Mouse (Mus musculus): ENCODE measurements around the gene Apbb2.
A peak's percentile ranks its signal among the peaks of the same experiment; 100 is the strongest.

The Apbb2 gene

DNA sequence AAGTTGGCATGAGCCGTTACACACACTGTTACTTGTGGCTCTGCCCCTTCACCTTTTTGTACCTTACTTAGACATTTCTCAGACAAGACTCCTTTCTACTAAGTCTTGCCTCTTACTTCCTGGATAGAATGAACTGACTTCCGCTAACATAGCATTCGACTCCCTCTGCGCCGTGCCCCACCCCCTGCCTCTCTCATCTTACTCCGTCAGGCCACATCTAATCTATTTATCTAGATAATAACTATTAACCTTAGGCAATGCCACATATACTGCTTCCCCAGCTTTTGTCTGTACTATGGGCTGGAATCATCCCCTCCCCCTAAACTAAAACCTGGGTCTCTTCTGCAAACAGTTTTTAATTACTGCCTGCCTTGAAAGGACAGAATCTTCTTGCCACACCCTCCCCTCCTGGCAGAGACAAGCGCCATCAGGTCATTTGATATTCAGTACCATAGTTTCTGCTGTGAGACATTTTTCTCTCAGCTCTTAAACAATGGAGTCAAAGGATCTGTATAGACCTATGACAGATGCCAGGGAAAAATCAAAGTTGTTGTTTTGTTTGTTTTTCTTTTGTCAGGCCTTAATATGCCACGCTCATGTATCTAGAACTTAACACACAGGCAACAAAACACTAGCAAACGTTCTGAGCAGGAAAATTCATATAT, 203.4 kb downstream of the Apbb2 start:
- no peak for DNase-seq (ENCODE audit: low read depth)

DNA sequence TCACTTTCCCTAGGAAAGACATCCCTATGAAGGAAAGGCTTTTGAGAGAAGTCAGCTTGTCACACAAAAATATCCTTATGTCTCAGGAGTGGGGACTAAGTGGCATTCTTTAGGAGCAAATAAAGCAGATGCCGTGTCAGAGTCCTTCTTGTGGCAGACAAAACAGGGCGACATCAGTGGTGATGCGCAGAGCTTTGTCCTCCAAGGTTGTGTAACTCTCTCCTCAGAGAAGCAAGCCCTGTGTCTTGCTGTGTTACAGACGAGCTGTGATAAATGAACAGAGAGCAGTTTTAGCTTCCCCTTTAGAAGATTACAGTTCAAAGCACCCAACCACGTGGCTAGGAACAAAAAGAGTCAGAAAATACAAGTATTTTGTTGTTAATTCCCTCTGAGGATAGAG, 205.2 kb downstream of the Apbb2 start:
- DNase-seq (ENCODE audit: low read depth), result no peak

DNA sequence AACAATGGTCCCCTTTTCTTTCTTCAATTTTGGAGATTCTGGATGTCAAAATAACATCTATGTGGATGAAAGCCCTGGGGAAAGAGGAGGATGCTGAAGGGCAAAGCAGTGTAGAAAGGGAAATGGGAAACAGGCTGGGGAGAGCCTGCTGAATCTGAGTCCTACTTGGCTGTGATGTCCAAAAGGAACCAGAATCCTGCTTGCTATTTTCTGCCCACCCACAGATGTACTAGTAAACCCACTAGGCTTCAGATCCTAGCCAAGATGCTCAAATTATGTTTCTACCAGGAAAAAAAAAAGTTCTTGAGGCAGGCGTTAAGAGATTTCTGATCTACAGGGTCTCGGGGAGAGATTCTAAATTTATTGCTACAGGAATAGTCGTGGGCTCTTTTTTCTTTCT, 205.8 kb downstream of the Apbb2 start:
- no peak for DNase-seq (ENCODE audit: low read depth)

DNA sequence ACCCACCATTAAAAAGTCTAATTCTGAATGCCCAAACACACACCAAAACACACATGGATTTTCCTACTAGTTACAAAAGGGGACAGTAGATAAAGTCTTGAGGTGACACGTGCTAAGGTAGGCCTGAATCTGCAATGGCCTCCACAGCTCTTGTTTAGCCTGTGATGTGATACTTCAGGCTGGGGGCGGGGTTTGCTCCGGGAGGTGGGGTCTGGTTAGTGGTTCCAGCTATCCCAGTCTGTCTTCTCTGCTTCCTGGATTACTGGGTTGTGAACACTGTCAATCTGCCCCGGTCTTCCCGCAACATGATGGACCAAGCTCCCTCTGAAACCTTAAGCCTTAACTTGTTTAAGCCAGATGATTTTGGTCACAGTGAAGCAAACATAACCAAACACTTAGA, 210.0 kb downstream of the Apbb2 start:
- DNase-seq (ENCODE audit: low read depth), result no peak

DNA sequence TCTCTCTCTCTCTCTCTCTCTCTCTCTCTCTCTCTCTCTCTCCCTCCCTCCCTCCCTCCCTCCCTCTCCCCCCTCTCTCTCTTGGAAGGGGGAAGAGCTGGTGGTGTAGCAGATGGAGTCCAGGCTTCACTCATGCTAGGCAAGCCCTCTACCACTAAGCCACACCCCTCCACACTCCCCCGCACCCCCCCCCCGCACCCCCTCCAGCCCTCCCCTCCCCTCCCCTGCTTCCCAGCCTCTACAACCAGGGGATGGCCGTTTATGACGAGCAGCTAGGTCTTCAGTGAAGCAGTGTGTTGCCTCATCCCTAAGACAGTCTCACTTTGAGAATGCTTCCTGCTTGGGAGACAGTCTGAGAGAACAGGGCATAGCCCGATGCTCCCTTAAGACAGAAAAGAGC, 210.6 kb downstream of the Apbb2 start:
- DNase-seq (ENCODE audit: low read depth), result no peak

DNA sequence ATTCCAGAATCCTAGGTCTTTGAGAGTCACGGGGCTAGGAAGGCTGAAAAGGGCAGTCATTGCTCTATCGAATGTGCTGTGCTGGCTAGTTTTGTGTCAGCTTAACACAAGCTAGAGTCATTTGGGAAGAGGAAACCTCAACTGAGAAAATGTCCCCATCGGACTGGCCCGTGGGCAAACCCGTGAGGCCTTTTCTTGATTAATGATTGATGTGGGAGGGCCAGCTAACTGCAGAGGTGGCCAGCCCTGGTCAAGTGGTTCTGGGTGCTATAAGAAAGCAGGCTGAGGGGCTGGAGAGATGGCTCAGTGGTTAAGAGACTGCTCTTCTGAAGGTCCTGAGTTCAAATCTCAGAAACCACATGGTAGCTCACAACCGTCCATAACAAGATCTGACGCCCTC, 212.2 kb downstream of the Apbb2 start:
- no peak for DNase-seq (ENCODE audit: low read depth)

DNA sequence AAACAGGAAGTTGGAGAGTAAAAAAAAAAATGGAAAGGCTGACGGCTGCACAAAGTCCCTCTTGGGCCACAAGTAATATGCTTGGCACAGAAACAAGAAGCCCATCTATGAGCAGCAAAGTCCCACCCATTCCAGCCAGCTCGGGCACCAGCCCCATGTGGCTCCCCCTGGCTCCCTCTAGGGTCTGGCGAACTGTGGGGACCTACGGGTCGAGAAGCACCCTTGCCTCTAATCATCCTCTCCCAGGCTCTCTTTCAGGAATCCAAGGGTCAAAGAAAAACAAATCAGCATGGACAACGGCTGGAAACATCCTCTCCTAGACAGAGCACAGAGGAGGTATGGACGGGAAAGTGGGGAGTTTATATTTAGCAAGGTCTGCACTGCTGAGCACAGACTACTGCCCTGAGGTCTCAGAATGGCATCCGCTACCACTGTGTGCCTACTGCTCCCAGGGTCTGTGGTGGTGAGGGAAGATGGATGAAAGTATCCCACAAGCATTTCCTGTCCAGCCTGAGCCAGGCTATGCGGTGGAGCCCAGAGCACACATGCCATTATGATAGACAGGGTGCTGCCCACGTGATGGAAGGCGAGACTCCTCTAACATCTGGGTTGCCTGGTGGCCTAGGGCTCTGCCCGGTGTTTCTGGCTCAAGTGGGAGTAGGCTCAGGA, 212.7 kb downstream of the Apbb2 start:
- DNase-seq (ENCODE audit: low read depth), result no peak

DNA sequence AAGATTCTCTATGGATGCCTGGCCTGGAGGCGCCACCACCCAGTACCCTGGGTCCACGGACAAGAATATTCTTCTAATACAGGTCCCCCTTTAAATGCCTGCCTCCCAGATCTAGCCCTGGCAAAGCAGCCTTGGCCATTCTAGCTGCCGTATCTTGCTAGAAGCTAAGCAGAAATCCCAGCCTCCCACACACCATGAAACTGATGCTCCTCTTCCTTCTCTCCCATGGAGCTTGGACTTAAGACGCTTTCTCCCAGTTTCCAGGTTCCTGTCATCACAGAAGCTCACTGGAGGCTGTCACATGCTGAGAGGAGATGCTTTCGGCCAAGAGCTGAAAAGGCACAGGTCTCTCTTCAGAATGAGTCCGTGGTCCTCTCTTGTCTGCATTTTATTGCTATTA, 213.3 kb downstream of the Apbb2 start:
- DNase-seq (ENCODE audit: low read depth), result no peak

DNA sequence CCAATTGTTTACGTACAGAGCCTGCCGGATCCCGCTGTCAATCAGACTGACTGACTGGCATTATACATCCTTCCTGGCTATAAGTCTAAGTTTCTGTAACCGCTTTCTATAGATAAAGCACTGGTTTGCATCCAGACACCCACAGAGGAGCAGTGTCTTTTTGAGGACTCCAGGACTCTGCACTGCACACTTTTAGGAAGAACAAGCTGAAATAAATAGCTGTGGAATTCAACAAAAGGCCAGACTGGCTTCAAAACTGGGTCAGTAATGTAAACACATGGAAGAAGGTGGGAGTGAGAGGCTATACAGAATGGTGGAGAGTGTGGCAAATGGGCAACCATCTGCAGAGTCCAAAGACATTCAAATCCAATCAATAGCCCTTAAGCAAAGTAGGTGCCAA, 218.0 kb downstream of the Apbb2 start:
- no peak for DNase-seq (ENCODE audit: low read depth)

DNA sequence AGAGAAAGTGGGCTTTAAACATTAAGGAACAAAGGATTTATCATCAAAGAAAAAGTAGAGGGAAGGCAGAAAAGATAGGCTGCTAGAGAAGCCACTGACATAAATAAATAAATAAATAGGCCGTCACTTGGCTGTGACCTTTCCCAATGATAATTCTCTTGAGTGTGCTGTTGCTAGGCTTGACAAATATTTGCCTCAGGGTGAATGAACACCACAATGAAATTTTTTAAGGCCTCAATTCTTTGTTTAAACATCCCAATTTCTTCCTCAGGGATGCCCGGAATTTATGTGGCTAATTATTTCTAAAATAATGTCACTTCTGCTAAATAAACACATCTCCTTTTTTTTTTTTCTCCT, 219.3 kb downstream of the Apbb2 start:
- DNase-seq (ENCODE audit: low read depth), result no peak

DNA sequence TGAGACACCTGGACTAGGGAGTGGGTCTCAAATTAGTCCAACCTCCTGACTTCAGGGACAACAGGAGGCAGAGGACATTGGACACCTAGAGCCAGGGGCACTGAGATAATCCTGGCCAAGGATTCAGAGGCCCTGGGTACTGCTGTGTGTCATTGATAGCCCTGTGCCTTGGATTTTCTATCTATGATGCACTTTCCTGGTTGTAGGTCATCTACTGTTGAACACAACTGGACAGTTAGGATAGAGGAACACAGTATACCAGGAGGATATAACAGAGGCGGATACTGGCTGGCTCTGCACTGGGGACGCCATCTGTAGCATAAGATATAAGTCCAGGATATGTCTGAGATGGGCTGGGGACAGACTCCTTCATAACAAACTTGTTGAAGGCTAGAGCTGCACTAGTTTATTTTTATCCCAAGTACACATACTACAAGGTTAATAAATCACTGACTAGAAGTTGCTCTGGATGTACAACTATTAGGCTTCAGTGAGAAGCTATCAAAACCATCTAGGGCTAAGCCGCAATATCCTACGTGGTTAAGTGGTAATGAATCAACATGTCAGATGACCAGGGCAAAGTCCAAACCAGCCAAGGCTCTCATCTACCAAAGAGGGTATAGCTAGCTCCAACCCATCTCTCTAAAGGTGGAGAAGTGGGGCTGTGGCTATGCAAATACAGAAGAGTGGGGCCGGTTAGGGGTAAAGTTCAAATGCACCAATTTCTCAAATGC, 219.9 kb downstream of the Apbb2 start:
- DNase-seq (ENCODE audit: low read depth), result no peak

DNA sequence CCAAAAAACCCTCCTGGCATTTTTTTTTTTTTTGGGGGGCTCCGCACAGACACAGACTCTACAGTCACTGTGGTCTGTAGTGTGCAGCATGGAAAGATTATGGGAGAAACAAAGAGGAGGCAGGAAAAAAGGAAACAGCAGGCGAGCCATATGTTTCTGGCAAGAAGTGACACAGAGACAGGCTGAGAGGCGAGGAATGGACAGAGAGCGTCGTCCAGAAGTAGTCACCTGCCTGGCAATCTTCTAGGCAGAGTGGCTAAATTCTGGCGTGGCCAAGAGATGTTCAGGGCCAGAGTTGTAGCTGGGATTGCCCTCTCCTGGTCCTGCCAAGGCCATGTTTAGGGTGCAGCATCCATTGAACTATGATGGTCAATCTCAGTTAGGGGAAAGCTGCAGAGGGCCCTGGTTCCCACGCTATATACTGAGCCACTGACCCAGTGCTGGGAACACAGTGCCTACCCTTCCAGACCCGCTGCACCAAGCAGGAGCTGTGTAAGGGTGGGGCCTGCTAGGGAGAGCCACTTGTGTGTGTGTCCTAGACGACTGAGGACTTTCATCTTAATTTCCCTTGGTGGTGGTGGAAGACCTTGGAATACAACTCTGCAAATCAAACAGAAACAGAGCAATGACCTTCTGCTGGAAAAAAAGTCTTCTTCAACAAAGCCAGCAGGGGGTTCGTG, 224.7 kb downstream of the Apbb2 start:
- no peak for DNase-seq (ENCODE audit: low read depth)

DNA sequence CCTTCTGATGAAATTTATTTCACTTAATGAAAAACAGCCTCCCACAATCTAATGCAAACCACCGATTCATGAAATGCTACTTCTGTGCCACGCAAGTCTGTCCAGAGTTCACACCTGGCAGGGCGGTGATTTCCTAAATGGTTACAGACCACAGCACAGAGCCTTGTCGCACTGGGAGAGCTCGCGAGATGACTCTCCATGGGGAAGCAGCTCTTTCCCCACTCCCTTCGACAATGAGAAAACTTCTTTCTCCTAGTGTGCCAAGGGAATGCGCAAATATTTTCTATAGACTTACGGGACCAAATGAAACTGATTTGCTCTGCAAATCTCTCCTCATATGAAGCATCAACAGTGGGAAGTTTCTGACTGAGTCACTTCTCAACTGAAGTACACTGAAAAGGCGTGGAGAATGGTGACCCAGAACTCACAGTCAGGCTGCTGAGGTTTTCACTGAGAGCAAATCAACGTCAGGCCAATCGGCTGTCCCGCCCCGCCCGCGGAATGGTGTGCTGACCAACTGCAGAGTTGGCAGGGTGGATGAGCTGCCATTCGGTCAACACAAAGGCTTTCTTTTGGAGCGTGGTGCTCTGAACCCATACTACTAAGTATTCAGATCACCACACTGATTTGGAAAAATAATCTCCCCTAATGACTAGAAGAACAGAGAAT, 225.6 kb downstream of the Apbb2 start:
- peak; percentile 28 for DNase-seq (ENCODE audit: low read depth)

DNA sequence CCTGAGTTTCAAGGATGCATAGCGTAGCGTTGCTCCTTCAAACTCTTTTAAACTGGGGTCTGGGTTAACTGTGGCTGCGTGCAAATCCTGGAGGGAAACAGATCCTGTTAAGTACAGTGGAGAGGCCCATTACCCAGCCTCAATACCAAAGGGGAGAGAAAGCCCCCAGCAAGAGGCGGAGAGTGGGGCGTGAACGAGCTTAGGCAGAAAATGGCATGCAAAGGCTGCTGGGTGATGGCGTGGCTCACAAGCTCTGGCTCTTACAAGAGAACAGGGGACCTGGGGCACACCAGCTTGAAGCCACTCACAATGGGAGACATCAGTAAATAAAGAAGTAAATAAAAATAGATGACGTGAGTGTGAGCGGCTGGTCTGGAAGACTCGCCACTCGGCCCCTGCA, 226.8 kb downstream of the Apbb2 start:
- DNase-seq (ENCODE audit: low read depth), result no peak

DNA sequence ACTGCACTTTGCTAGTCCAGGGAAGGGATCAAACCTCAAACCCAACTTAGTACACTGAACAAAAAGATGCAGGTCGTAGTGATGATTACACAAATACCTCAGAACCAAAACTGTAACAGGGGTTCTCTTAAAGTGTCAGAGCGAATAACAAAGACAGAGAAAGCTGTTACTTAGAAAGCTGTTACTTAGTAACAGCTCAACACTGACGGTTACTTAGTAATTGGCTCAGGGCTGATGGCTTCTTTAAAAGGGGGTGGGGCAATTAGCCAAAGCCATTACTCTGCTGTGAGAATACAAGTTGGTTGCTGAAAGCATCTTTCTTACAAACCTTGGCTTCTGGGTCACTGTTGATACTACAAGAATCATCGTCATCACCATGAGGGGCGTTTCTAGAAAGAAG, 227.3 kb downstream of the Apbb2 start:
- DNase-seq (ENCODE audit: low read depth), result no peak

DNA sequence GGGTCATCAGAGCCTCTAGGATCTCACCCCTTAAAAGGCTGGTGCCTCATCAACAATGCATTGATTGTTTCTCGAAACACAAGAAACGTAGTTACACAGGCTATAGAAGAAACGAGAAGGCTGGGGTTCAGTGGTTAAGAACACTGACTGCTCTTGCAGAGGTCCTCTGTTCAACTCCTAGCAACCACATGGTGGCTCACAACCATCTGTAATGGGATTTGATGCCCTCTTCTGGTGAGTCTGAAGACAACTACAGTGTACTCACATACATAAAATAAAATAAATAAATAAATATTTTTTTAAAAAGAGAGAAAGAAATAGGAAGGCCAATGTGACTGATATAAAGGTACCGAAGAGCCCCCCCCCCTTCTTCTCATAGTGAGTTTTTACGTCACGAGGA, 228.0 kb downstream of the Apbb2 start:
- DNase-seq (ENCODE audit: low read depth), result no peak

DNA sequence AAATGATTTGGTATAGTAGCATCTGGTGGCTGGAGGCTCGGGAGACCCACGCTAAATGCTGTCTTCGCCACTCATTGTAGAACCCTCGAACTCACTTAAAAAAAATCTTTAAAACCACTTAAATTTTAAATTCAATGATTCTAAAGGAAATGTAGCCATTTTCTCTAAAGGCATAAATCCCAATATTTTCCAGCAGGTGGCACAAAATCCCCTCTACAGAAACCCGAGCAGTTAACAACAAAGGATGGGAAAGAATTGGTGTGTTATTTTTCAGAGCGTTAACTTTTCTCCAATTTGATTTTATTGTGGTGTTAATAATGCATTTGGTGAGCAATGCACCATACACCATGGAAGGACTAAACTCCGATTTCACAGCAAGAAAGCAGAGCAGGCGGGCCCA, 231.1 kb downstream of the Apbb2 start:
- peak; percentile 73 for DNase-seq (ENCODE audit: low read depth)

DNA sequence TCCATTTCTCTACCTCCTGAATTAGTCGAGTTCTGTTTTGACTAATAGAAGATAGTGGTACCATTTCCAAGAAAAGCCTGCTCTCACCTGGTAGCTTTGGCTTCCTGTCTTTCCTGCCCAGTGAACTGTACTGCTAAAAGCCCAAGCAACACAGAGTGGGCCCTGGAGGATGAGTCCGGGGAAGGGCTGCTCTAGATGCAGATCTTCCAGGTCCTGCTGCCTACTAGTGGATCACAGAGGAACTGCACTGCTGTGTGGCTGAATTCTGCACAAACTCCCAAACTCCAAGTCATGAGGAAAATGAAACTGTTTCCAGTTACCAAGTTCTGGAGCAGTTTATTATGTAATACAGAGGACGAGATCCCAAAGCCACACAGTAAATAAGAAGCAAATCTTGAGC, 232.9 kb downstream of the Apbb2 start:
- DNase-seq (ENCODE audit: low read depth), result peak; percentile 80

DNA sequence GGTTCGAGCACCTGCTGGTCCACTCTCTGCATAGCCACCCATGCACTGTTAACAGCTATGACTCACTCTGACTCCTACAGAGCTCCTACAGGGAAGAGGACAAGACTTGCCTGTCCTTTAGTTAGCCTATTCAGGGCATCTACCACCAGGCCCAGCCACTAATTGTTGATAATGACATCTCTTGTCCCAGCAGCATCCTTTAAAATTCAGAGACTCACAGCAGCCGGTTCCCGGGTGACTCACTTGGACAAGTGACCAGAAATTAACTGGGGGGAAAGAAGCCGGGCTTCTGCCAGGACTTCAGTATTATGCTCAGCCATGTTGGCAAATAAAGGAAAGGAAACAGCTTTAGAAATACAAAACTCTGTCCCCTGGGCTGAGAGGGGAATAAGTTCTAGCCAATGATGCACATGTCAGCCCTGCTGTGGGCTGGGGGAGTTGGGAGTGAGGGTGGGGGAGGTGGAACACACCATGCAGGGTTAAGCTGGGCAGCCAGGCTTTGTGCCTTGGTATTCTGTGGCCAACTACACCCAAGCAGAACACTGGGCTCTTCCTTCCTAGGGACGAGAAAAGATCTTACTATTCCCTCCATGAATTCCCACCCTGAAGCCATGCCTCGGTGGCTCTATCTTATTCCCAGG, 233.7 kb downstream of the Apbb2 start:
- peak; percentile 40 for DNase-seq (ENCODE audit: low read depth)

DNA sequence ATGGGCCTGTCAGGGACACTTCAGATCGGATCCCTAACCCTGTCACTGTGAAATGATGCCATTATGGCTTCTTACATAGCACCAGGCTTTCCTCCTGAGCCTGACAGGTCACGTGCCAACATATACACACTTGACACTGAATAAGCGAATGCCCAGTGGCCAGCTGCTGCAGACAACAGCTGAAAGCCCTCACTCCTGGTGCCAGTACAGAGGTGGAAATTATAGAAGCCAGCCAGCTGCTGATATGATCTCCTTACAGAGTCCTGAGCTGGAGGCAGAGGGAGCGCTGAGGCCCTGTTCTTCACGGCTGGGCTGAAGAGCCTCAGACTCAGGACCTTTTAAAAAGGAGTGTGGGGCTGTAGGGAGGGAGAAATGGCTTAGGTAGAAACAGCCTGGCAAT, 234.5 kb downstream of the Apbb2 start:
- no peak for DNase-seq (ENCODE audit: low read depth)

DNA sequence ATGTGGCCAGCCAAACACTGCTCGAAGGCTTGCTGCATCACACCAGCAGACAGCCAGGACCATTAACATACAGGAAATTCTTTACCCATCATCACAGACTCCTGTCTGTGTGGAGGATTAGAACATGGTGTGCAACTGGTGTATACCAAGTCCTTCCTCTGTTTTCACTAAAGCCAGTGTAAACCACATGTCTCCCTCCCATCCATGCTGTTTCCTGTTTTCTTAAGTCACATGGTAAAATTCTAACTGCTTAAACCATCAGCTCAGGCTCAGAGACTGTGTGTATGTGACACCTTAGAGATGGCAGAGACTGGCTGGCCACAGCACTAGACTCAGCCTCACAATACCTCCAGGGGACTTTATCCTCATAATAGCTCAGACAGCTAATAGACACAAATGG, 236.5 kb downstream of the Apbb2 start:
- no peak for DNase-seq (ENCODE audit: low read depth)

DNA sequence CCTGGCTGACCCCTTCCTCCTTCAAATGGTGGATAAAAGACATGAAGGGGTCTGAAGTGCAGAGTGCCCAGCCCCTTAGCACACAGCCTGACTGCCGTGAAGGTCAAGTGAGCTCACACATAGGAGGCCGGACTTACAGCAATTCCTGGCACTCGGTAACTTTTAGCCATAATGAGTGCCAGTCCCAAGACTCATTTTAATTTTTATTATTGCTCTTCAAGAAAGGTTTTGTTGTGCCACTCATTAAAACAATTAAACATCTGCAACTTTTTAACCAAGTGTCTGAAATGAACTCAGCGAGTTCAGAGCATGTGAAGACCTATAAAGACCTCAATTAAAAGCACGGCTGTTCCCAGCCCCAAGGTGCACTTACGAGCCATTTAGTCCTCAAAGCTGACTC, 239.6 kb downstream of the Apbb2 start:
- no peak for DNase-seq (ENCODE audit: low read depth)
